In the genomic region with DNA sequence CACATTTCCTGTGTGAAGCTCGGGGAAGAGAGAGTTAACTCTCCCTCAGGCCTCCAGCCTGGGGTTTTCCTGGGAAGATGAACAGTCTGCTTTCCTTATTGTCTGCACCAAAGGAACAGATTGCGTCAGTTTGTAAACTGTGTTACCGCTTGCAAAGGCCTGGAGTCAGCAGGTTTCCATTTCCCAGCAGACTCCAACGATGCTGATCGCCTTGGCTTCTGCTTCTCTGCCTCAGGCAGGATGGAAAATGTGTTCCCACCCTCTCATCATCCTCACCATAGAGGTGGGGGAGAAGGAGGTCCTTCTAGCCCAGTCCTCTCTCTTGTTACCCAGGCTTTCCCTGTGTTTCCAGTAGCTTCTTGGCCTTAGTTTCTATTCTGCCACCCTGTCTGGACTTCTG, we compare ENCODE assay signal across 8 mouse cellular contexts. TPM values are rescaled to one million over a fixed set of nuclear protein-coding genes. Genes with fewer than 3 reads are reported as not detected.
A peak's percentile ranks its signal among the peaks of the same experiment; 100 is the strongest.
DNase-seq lines count a peak whose midpoint lies in the region; ATAC-seq lines count a peak whose summit lies in the region.

No protein-coding gene starts in this region.

- H3K4me3 ChIP-seq in hindbrain, embryonic 10.5 days = no peak overlapping the region
- no peak overlapping the region for H3K4me3 ChIP-seq in midbrain, embryonic 13.5 days (replicated peaks)

- 50% methylated on average over 5 of the region's 5 CpGs for WGBS in hindbrain, embryonic 10.5 days
- 30% methylated on average over 5 of the region's 5 CpGs for WGBS in midbrain, embryonic 13.5 days

- no peak overlapping the region for H3K9ac ChIP-seq in midbrain, embryonic 13.5 days (replicated peaks)

- no peaks in the 10 kb centered on the region for H3K27me3 ChIP-seq in hindbrain, embryonic 10.5 days (ENCODE audit: insufficient read depth, poor library complexity, severe bottlenecking)
- H3K27me3 ChIP-seq in midbrain, embryonic 13.5 days = no peaks in the 10 kb centered on the region

- DNase-seq in layer of hippocampus, adult 8-10 months (ENCODE audit: low spot score in 2 of 2) = peak; percentile 48 to 52
- DNase-seq in layer of hippocampus, adult 9-10 months (ENCODE audit: low spot score) = no peak
- peak; percentile 32 for DNase-seq in cerebellum, adult 8-10 months
- DNase-seq in hindbrain, embryonic 10.5 days (ENCODE audit: low spot score) = no peak
- no peak for DNase-seq in thymus, postnatal 14 days
- no peak for DNase-seq in ovary, postnatal 10 days (ENCODE audit: low spot score)

- ATAC-seq in midbrain, embryonic 13.5 days = peak; percentile 52
- no peak for ATAC-seq in megakaryocyte progenitor cell, adult 5-6 weeks (replicated peaks; ENCODE audit: poor library complexity)

- H3K36me3 ChIP-seq in hindbrain, embryonic 10.5 days = no peaks in the 10 kb centered on the region
- no peaks in the 10 kb centered on the region for H3K36me3 ChIP-seq in midbrain, embryonic 13.5 days

- H3K4me2 ChIP-seq in midbrain, embryonic 13.5 days (replicated peaks) = no peak overlapping the region

- no peaks in the 10 kb centered on the region for H3K9me3 ChIP-seq in hindbrain, embryonic 10.5 days
- H3K9me3 ChIP-seq in midbrain, embryonic 13.5 days = no peaks in the 10 kb centered on the region

- H3K4me1 ChIP-seq in hindbrain, embryonic 10.5 days (replicated peaks) = peaks cover 31% of the 10 kb centered on the region
- peaks cover 30% of the 10 kb centered on the region for H3K4me1 ChIP-seq in midbrain, embryonic 13.5 days (replicated peaks)

- H3K27ac ChIP-seq in hindbrain, embryonic 10.5 days = peak overlapping the region; percentile 30; the same call in 1 of the 2 replicates
- peak overlapping the region; percentile 40 for H3K27ac ChIP-seq in midbrain, embryonic 13.5 days

RNA-seq across cellular contexts. Expression of a gene that starts 33.1 kb away (rescaled TPM):
- total RNA-seq in layer of hippocampus, adult 8-10 months (2022) = 10 to 100 TPM; 89.1 to 97.1 (median 91.5) TPM
- 2.3 and 2.4 TPM in 2 replicates for polyA plus RNA-seq in hindbrain, embryonic 10.5 days (2016; fragmentation: Nextera tagmentation; extraction: Ambion mirVana)
- polyA plus RNA-seq in midbrain, embryonic 13.5 days (2015; fragmentation: Nextera tagmentation; extraction: Ambion mirVana) = 5.1 and 5.3 TPM in 2 replicates
- not detected in 2 replicates for total RNA-seq in megakaryocyte progenitor cell, adult 5-6 weeks (2015)
- 0.61 TPM in 1 of 2 replicates, not detected in the other for total RNA-seq in megakaryocyte progenitor cell, adult 5-6 weeks (2017)

Comparison
In these comparisons a context has a peak if more than half of its experiments do, and no peak if none do; other contexts are left out.
1. DNase-seq: peak in layer of hippocampus, adult 8-10 months (2 of 2) and cerebellum, adult 8-10 months (single experiment); none in layer of hippocampus, adult 9-10 months (single experiment), hindbrain, embryonic 10.5 days (single experiment), thymus, postnatal 14 days (single experiment) and ovary, postnatal 10 days (single experiment).
2. RNA of a gene that starts 33.1 kb away (total RNA-seq): 89.1 to 97.1 TPM in layer of hippocampus, adult 8-10 months; 0.61 TPM in megakaryocyte progenitor cell, adult 5-6 weeks; every median in the first group is over 10 times any median in the second.